Mouse (Mus musculus) ovary, postnatal 14 days (tissue): Measurements from ENCODE around the gene Pias1.

ENCODE experiments used
- DNase-seq: peaks from one replicate; pipeline ENCODE4 v3.0.0; 2022; ENCODE audit warnings: low spot score

Gene Pias1

DNA sequence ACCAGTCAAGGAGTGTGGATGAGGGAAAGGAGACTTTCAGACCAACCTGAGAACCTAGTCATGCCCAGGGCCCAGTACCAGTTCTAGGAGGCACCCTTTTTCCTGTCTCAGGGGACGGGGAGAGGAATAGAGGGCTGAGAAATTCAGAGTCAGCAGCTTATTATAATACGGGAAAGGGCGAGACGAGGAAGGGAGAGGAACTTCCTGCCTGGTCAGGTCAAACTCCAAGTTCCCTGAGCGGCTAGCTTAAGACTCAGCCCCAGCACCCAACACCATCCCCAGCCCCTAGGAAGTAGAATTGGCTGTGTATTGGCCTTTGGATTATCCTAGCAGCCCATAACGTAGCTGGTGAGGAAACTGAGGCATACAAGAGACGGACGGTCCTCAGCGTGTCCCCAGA is 130.5 kb downstream of the Pias1 start:
- DNase-seq = no peak

DNA sequence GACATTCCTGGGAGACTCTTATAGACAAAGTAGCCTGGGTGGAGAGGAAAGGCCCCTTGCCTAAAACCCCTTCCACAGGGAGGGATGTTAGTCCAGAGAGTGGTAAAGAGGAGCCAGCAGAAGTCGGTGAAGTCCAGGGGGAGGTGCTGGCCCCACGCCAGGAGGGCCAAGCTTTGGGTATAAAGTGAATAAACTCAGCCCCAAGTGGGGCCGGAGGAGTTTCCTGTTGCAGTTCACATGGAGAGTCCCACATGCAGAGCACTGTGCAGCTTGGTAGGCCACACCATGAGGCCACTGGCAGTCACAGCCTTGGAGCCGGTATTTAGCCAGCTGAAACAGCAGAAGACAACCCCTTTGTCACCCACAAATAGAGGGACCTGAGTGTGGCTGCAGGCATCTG is 133.2 kb downstream of the Pias1 start:
- DNase-seq = no peak

DNA sequence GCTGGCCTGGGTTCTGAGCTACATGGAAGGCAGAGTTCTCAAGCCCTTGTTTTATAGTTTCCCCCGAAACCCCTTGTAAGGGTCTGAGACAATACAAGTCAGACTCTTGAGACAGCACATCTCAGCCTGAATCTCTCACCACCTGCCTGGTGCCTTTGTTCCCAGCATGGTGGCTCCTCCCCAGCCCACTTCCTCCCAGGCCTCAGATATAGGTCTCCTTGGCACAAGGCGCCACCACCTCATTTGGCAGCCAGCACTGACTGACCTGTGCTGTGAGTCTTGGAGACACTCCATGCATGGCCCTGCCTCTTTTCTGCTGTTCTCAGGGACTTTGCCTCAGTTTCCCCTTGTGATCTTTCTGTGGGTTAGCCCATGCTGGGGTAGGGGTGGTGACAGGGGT is 136.2 kb downstream of the Pias1 start:
- no peak for DNase-seq

DNA sequence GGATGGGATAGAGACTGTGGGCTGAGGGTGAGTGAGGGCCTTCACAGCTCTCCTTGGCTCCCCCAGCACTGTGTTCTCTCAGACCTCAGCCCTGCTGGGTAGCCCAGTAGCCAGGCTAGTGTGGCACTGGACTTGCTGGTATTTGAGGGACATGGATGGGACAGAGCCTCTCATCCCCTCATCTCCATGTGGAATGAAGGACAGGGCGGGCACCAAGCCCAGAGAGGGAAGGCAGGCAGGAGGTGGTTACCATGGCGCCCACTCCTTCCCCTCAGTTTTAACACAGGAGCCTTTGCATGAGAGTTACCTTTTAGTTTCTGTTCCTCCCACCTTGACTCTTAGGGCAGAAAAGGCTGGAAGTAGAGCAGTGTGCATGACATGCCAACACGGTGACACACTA is 139.1 kb downstream of the Pias1 start:
- no peak for DNase-seq

DNA sequence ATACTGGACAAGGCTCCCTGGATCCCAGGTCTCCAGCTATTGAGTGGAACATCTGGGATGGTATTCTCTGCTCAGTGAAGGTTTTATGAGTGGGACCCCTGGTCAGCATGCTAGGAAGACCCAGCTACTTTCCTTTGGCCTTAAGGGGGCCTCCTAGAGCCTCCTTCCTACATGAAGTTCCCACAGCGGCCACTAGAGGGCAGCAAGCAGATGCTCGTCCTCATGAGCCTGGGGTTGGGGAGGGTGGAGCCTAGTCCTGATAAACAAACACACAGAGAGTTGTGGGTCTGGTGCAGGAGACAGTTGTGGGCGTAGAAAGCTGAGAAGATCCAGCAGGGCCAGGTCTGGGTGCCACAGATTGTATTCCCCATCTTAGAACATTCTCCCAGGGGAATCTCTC is 140.0 kb downstream of the Pias1 start:
- peak; percentile 89 for DNase-seq

DNA sequence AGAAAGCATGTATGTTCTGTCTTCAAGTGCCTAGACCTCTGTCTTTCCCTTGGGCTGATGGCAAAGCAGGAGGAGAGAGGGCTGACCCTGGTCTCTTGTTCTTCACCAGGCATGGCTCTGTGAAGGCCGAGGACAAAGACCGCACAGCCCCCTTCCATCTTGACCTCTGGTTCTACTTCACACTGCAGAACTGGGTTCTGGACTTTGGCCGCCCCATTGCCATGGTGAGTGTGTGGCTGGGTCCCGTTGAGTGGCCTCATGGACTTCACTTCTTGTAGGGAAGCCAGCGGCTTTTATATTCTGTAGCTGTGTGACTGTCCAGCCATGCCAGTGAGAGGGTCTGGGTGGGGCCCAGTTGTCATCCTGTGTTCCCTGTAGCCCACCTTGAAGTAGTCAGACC is 143.3 kb downstream of the Pias1 start:
- no peak for DNase-seq

DNA sequence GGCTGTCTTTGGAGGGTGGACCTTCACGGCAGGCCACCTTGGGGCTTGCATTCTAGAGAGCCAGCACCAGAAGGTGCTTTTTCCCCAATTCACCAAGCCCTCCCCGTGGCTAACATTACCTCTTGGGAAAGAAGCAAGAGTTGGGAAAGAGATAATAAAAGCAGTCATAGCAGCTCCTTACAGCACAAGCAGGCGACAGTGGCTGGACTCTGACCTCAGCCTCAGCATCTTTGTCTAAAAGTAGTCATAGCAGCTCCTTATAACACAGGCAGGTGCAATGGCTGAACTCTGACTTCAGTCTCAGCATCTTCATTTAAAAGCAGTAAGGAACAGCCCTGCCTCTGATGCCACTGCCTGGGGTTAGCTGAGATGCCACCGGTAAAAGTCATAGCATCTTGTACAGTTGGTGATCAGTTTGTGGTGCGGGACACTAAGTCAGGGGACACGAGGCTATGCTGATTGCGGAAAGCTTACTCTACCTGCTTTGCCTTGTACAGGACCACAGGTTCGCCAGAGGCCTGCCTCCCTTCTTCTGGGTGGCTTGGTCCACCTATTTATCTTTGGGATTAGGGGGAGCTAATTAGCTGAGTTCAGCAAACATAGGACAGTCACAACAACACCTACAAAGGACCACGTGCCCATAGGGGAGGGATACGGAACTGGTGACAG is 144.2 kb downstream of the Pias1 start:
- DNase-seq = no peak

DNA sequence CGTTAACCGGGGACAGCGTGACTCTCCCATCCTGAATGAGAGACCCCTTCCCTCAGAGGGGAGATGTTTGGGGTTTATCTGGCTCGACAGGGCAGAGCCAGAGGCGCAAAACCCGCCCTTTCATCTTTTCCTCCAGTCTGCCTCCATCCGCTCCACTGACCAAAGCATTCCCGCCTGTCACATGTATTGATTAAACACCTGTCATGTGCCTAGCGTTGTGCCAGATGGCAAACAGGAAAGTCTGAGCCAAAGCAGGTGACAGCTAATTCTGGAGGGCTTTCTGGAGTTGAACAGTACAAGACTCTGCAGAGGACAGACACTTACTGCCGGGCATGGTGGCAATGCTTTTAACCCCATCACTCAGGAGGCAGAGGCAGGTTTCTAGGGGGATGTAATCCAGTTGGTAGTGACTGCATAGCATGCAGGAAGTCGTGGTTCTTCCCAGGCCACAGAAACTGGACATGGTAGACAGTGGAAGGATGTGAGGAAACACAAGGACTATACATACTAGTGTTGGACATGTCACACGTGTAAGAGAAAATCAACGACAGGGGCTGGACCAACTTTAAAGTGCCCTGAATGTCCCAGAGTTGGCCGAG is 148.5 kb downstream of the Pias1 start:
- DNase-seq = no peak

DNA sequence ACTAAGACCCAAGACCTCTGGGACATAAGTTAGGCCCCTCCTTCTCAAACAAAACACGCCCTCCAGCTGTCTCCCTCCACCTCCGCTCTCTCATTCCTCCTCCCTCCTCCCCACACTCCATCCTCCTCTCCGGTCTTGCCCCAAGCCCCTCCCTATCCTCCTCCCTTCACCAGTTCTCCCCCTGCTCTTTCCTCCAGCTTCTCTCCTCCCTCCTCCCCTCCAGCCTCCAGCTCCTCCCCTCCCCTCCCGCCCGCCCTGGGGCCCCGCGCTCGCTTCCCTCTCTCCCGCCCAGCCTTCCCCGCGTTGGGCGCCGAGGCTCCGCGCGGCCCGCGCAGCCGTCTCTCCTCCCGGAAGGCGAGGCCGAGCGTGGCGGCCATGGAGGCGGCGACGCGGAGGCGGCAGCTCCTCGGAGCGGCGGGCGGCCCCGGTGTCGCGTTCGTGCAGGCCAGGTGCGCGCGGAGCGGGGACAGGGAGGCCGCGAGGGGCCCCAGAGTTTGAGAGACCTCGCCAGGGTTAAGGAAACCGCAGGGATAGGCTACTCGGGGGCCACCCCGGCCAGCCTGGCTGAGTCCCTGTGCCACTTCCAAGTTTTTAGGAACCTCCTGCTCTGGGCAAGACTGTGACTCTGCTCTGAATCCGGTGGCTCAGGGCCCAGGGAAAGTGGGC is 149.1 kb downstream of the Pias1 start, which contains the start of gene Cln6:
Cln6 (plus strand) TSS at position 280 of the 666 bp plus-strand sequence.
- no peak for DNase-seq

DNA sequence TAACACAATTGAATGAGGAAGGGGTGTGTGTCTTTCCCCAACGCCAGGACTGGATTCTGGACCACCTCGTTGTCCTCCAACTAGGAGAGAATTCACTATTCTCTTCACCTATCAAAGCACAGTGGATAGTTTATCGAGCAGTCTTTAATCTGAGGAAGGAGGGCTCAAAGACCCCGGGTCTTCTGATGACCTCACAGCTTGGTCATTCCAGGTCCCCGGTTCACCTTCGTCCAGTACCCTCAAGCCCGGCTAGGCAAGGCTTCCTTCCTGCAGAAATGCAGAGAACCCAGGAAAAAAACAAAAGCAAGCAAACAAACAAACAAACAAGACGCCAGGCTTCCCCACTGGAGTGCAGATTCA is 149.6 kb downstream of the Pias1 start:
- no peak for DNase-seq

DNA sequence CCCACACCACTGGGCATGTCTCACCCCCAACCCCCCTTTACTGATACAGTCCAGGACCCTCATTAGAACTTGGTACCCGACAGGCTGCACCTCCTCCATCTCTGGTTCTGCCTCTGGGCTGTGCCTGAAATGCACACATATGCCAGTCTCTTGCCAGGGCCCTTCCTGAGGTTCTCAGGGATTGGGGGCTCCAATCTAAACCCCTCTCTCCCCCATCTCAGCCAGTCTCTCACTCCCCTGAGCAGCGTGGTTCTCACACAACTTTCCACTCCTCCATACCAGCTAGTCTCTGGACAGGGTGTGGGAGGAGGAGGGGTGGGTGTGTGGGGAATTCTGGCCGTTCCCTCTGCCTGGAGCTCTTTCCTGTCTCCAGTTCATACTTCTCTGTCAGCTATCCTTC is 150.1 kb downstream of the Pias1 start:
- DNase-seq = no peak

DNA sequence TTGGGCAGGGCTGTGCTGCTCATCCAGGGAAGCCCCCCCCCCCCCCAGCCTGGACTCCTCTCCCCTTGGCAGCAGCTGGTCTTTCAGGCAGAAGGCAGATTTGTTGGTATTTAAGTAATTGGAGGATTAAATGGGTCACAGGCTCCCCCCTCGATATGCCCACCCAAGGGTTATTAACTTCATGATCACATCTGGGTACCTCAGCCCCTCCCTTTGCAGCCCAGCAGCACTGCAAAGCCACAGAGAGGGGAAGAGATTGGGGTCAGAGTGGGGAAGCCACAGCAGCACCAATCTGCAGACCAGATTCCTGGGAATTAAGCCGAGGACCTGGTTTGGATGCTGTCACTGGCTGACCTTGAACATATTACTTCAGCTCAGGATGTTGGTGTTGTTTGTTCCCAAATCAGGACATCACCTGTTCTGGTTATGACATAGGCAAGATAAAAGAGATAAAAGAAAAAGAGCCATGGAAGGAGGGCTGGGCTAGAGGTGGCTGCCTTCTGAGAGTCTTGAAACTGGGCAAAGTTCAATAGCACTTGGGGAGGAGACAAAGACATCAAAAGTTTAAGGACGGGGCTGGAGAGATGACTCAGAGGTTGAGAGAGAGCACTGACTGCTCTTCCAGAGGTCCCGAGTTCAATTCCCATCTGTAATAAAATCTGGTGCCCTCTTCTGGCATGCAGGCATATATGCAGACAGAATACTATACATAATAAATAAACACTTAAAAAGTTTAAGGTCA is 151.8 kb downstream of the Pias1 start:
- DNase-seq = no peak

DNA sequence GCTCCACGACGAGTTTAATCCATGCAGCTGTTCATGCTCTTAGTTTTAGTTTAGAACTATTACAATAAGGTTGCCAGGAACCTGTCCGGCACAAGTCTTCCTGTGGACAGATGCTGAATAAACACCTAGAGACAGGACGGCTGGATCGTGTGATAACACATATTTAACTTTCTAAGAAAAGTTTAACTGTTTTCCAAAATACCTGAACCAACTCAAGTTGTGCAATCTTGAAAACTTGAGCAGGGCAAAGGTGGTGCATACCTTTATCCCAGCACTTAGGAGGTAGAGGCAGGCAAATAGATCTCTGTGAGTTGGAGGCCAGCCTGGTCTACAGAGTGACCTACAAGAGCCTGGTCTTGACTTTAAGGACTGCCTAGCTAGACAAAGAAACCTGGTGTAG is 152.8 kb downstream of the Pias1 start:
- DNase-seq = no peak

DNA sequence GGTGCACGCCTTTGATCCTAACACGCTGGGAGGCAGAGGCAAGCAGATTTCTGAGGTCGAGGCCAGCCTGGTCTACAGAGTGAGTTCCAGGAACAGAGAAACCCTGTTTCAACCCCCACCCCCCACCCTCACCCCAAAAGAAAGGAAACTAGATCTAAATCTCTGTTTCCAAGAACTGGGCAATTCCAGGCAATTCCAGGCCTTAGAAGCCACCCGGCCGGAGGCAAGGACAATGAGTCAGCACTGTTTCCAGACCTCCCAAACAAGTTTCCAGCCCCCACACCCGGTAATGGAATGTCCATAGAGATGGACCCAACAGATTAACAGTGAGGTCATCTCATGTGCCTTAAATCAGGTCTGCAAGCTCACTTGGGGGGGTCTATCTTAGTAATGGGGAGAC is 157.8 kb downstream of the Pias1 start:
- no peak for DNase-seq

DNA sequence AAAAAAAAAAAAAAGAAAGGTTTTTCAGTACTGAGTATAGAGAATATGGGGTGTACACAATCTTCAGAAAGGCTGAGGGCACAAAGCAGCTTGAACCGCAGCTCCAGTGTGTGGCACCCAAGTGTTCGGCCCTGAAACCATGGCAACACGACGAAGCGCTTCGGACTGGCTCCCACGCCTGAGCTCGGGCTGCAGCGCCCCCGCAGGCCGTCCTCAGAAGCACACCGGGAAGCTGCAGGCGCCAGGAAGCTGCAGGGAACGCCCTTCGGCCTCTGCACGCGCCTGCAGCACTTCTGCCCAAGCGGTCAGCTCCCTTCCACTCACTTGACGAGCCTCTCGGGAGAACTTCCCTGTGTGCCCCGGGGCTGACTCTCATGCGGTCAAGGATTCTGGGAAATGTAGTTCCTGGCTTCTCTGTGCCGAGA is 159.1 kb downstream of the Pias1 start:
- DNase-seq = peak; percentile 97
